Mouse (Mus musculus) MN1 (cell line): ENCODE data around the gene Heatr9.
"Not testable (repeated sequence)": the region's sequence is repeated elsewhere in the genome, so short reads cannot be mapped to it uniquely, and the experiment has no call there.

ENCODE experiments used
- DNase-seq: peaks from one replicate; pipeline ENCODE4 v3.0.0-alpha.2; 2016; ENCODE audit warnings: low spot score

The Heatr9 gene

DNA sequence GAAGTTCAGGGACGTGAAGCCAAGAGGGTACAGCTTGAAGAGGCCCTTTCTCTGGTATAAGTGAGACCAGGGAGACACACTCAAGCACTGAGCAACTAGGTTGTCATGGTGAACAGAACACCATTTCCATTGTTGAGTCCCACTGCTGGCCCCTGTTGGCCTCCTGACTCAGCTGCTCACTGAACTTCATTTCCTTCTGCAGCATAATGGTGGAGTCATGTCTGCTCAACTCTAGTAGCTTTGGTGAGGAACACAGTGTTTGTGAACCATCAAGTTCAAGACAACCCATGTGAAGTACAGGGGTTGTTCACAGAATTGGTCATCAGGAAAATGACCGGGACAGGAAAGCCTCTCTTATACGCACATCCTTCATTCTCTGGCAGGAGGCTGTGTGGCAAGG is at the start of gene Heatr9:
Gene Heatr9, minus strand, starts transcription at position 101 of the 400 bp plus-strand sequence.
- no peak for DNase-seq

DNA sequence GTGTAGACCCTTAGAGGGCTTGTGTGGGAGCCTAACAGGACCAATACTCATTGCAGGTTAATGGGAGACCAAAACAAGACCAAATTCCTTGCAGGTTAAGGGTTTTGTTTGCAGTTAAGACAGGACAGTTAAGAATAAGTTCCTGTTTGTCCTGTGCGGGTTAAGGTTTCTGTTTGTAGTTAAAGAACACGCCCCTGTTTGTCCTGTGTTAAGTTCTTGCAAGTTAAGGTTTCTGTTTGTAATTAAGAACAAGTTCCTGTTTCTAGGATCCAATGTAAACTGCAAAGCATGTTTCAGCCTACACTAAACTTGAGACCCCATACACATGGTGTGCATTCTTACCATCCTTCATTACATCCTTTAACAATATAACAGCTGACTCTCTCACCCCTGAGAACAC is 48.2 kb upstream of the Heatr9 start:
- DNase-seq: no peak

DNA sequence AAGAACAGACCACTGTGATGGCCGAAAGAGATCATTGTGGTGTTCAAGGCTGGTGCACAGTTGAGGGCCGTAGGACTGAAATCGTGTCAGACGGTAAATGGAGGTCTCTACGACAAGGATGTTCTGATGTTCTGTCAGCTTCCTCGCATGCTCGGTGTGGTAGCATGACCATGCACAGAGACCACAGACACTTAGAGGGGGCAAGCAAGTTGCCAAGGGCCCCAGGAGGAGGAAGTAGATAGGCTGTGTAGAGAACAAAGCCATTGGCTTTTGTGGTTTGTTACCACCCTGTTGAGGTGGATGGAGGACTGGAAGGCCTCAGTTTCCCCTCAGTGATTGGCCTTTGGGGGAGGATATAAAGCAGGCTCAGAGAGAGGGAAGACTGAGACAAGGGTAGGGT is 47.3 kb upstream of the Heatr9 start:
- DNase-seq: no peak

DNA sequence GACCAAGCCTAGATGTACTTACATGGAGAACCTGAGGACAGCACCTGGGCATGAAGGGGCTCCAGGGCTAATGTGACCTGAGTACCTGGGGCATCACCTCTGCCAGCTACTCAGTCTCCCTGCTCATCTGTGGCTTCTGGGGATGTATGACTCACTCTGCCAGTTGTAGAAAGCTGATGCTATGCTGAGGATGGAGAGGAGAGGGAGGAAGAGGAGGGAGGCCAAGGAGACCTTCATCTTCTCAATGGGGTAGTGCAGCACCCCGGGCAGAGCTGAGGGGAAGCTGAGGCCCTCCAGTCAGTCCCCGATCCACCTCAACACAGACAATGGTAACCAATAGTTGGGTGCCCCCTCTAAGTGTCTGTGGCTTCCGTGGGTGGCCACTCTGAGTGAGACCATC is 46.8 kb upstream of the Heatr9 start:
- DNase-seq: no peak

- no peak for DNase-seq
Measured at GRCm38 (mm10) chr11:83568061-83568460, 46.1 kb upstream of the Heatr9 start.

GRCm38 (mm10) chr11:83567311-83567710 is 45.3 kb upstream of the Heatr9 start:
- DNase-seq: no peak

DNA sequence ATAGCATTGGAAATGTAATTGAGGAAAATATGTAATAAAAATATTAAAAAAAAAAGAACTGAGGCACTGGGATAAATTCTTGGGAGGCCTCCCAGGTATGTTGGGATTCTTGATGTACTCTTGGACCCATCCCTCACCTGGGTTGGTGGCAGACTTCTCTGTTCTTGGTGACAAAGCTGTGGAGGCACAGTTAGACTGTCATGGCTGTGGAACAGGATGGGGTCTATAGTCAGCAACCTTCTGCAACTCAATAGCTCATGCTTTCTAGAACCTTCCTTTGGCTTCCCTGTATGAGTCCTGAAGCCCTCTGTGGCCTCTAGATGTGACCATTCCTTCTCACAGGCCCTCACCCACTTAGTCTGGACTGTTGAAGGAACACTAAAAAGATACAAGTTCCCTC is 44.6 kb upstream of the Heatr9 start:
- no peak for DNase-seq

GRCm38 (mm10) chr11:83563754-83564153 is 41.8 kb upstream of the Heatr9 start:
- peak; percentile 31 for DNase-seq

DNA sequence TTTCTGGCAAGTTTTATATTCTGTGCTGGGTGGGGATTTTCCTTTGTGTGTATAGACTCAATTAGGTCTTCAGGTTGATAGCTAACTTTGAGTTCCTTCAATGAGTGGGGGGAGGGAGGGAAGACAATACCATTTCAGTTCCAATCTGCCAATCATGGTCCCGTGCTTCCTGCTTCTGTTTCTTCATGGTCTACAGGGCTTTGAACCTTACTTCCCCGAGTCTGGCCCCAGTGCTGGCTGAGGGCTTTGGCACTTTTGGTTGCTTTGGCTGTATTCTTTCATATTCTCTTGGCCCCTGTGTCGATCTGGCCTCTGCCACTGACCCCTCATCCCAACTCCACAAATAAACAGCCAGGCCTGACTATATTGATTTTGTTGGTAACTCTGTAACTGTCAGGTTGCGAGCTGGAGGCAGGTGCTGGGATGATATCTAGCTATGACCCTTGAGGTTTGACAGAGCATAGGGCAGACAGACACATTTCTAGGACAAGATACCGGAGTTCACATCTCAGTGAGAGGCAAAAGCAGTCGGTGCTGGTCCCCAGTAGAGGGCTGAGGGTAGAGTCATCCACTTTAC is 40.4 kb upstream of the Heatr9 start:
- DNase-seq: no peak

- no peak for DNase-seq
Measured at GRCm38 (mm10) chr11:83560405-83560804, 38.4 kb upstream of the Heatr9 start.

DNA sequence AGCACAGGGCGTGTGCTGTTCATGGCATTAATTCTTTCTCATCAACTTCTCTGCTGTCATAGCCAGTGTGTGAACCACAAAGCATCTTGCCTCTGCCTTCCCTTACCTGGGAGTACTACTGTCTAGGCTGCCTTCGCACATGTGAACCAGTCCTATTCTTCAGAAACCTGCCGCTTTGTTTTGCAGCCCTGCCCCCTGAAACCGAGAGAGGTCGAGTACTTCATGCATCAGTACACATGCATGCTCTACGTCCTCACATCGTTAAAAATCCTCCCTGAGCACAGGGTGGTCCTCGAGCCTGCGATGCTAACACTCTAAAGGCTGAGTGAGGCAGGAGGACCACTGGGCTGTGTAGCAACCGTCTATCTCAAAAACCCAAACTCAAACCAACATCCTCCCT is 35.1 kb upstream of the Heatr9 start:
- no peak for DNase-seq

DNA sequence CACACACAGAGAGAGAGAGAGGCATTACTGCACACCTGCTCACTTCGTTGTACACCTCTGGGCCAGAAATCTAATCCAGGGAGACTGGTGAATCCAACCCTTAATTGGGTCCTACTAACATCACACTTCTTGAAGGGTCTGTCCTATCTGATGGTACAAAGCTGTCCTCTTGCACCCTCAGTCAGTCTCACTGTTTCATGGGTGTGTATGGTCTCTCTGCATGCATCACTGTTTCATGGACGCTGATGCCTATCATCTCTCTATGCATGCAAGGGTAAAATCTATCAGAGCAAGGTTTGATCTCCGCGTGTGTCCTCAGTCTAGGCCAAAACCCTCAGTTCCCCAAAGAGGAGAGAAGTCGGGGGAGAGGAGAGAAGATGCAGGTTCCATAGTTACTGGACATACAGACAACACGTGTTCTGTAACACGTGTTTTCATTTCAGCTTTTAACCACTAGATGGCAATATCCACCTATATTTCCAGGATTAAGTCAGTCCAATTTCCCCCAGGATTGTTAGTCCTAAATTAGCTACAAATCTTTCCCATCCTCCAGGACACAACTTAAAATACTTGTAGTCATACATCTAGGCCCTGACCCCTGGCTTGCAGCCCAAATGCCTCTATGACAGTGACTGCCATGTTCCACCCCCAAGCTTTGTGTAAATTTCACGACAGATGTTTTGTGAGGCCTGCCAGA is 34.3 kb upstream of the Heatr9 start:
- peak; percentile 81 for DNase-seq

GRCm38 (mm10) chr11:83551668-83552067 is 29.7 kb upstream of the Heatr9 start:
- no peak for DNase-seq

DNA sequence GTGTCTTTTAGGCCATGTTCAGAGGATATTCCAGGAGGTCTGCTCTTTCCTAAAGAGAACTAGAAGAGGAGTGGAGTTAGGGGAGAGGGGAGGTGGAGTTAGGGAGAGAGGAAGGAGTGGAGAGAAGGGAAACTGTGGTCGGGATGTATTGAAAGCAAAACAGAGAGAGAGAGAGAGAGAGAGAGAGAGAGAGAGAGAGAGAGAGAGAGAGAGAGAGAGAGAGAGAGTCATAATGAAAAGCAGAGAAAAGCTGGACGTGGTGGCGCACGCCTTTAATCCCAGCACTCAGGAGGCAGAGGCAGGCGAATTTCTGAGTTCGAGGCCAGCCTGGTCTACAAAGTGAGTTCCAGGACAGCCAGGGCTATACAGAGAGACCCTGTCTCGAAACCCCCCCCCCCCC is 29.1 kb upstream of the Heatr9 start:
- DNase-seq: not testable (repeated sequence)

- no peak for DNase-seq
Measured at GRCm38 (mm10) chr11:83550186-83550632, 28.2 kb upstream of the Heatr9 start.

DNA sequence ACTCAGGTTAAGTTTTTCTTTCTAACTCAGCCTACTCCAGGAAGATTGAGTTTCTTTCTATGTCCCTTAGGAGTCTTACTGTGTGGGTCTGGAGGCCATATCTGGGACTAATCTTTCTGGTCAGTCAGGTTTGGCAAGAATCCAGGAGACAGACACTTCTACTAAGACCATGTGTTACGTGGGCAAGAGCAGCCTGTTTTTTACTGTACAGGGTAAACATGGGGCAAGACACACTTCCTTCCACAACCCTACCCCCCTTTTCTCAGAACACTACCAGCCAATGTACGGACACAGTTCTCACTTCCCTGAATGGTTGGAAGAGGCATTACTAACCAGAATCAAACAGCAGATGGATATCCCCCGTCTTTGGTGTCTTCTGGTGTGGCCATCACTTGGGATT is 22.2 kb upstream of the Heatr9 start:
- peak; percentile 71 for DNase-seq

GRCm38 (mm10) chr11:83541415-83541814 is 19.4 kb upstream of the Heatr9 start:
- DNase-seq: no peak

DNA sequence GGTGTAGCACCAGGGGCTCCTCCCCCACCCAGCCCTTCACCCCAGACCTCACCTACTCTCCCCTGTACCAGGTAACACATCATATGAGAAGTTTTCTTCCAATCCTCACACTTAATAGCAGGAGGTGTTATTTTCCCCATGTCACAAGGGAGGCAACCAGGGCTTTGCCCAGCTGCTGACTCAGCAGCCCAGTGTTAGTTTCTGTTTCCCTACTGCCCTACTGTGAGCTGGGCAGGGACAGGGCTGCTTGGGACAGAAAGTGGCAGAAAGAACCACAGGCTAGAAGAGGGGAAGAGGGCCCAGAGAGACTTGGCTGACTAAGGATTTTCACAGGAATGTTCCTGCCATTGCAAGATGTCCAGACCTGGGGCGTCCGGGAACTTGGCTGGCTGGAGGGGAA is 19.0 kb upstream of the Heatr9 start:
- DNase-seq: no peak

DNA sequence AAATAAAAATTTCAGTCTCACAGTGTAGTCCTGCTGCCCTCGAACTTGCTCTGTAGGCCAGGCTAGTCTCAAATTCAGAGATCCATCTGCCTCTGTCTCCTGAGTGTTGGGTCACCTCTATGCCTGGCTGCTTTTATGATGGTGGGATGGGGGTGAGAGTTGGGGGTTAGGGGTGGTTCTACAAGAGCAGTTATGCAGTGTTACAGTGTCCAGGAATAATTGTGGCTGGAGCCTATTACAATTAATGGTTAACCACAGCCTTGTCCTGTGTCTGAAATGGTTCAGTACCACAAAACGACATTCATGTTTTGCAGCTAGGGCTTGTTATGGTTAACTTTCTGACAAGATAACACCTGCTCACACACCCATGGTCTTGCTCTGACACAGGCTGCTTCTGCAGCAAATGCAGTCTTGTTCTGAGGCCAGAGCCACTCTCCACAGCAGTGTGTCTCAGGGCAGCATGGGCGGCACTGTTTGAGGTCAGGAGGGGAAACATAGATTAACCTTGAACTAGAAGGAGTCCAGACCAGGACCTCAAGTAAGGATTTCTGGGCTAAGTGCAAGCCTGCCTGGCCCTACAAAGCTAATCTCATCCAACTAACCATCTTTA is 16.8 kb upstream of the Heatr9 start:
- DNase-seq: no peak

- DNase-seq: no peak
Measured at GRCm38 (mm10) chr11:83536831-83537230, 14.9 kb upstream of the Heatr9 start.

GRCm38 (mm10) chr11:83534609-83535423 is 12.8 kb upstream of the Heatr9 start:
- peak; percentile 69 for DNase-seq

DNA sequence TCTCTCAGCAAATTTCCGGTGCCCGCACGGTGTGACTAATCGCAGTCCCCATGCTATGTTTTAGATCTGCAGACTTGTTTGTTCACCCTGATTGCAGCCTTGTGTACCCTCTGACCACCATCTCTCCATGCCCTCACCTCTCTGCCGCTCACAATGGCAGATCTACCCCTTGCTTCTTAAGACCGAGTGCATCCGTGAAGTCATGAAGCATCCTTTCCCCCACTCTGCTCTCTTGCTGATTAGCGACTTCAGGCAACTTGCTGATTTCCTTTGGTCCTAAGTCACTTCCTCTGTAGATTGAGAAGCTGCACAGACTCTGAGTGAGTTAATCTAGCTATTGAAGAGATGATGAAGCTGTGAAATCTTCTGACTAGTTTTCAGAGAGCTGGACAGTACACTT is 12.2 kb upstream of the Heatr9 start:
- DNase-seq: no peak

DNA sequence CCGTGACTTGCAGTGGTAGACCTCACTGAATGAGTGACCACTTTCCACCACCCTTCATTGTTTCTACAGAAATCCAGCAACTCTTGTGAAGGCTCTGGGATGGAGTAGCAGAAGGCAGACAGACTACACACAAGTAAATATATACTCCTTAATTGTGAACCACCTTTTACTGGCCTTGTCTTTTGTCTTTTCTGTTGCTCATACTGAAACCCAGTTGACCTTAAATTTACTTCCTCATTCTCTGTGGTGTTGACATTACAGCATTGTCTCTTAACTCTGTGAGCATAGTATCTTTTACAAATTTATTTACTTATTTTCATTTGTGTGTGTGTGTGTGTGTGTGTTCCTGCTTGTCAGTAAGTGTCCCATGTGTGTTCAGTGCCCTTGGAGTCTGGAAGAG is 11.2 kb upstream of the Heatr9 start:
- no peak for DNase-seq
